Mouse (Mus musculus) kidney, postnatal 0 days (tissue): ENCODE measurements around the gene Tefm. TPM values are rescaled to one million over a fixed set of nuclear protein-coding genes. Genes with fewer than 3 reads are reported as not detected.

ENCODE experiments used
- ATAC-seq: fragments of 200-750 bp; cut with Nextera tagmentation; replicated peaks from 2 replicates; pipeline ENCODE4 v1.8.0; 2017; ENCODE audit warnings: low read depth, moderate number of reproducible peaks, moderate TSS enrichment, moderate library complexity; ENCODE audit not compliant: low FRiP score
- DNase-seq: peaks from one replicate; pipeline ENCODE4 v3.0.0-alpha.2; 2016; ENCODE audit warnings: low spot score
- H3K27ac ChIP-seq: fragments of 300-500 bp; sonication (generic); 2 replicates; pipeline ENCODE4 v1.5.1; 2014; ENCODE audit warnings: mild to moderate bottlenecking
- H3K27me3 ChIP-seq: fragments of 300-500 bp; sonication (generic); 2 replicates; pipeline ENCODE4 v1.6.1; 2014; ENCODE audit warnings: low read length, mixed read lengths; ENCODE audit not compliant: insufficient read depth
- H3K36me3 ChIP-seq: fragments of 300-500 bp; sonication (generic); 2 replicates; pipeline ENCODE4 v1.6.1; 2014; ENCODE audit warnings: low read length, mixed read lengths; ENCODE audit not compliant: insufficient read depth
- H3K4me1 ChIP-seq: fragments of 300-500 bp; sonication (generic); replicated peaks from 2 replicates; pipeline ENCODE4 v1.6.1; 2014; ENCODE audit warnings: antibody characterized with exemption, low read length, mixed read lengths; ENCODE audit not compliant: insufficient read depth
- H3K4me2 ChIP-seq: fragments of 300-500 bp; sonication (generic); 2 replicates; pipeline ENCODE4 v1.6.1; 2014; ENCODE audit warnings: mild to moderate bottlenecking, low read length, moderate library complexity, mixed read lengths
- H3K4me3 ChIP-seq: fragments of 300-500 bp; sonication (generic); replicated peaks from 2 replicates; pipeline ENCODE4 v1.5.1; 2014; ENCODE audit warnings: low read depth, low read length
- H3K9ac ChIP-seq: fragments of 300-500 bp; sonication (generic); 2 replicates; pipeline ENCODE4 v1.6.1; 2014; ENCODE audit warnings: low read depth, low read length
- H3K9me3 ChIP-seq: fragments of 300-500 bp; sonication (generic); replicated peaks from 2 replicates; pipeline ENCODE4 v1.6.1; 2016; ENCODE audit warnings: low read length, inconsistent platforms, mixed read lengths
- CTCF ChIP-seq: IDR thresholded peaks from 2 replicates; pipeline ENCODE4 v1.5.1; 2016; ENCODE audit warnings: antibody characterized with exemption, low read depth, mild to moderate bottlenecking, moderate library complexity
- WGBS: fragments of 180-500 bp; shearing (Covaris S2); extraction: QIAGEN DNeasy Blood & Tissue Kit; methylation state at CpG from one replicate; pipeline ENCODE4 v1.1.7; 2014; 5-methylcytosine and 5-hydroxymethylcytosine counted together
- polyA plus RNA-seq: library from polyadenylated mRNA; unstranded; fragments of >200 nt; fragmentation: Nextera tagmentation; extraction: Ambion mirVana; gene quantifications from 2 replicates; pipeline ENCODE4 v1.2.1, GENCODE M21; 2015

The Tefm gene
- polyA plus RNA-seq, 1 experiment from 2014 or later: 36.5 TPM

- Histone ChIP-seq H3K36me3 (peaks cover 13% of the 10 kb centered on the region; the same call in 1 of the 2 replicates), H3K4me2 (no peak overlapping the region), H3K9ac (no peak overlapping the region), H3K4me3 (no peak overlapping the region), H3K27ac (no peak overlapping the region), H3K27me3 (no peaks in the 10 kb centered on the region), H3K9me3 (no peaks in the 10 kb centered on the region), H3K4me1 (no peaks in the 10 kb centered on the region)
- ATAC-seq: no peak
- no peak for TF ChIP-seq CTCF
- 75% methylated on average over 1 of the region's 1 CpGs for WGBS
- DNase-seq: no peak
Measured at GRCm38 (mm10) chr11:80132050-80132449, 9.9 kb downstream of the Tefm start.

DNA sequence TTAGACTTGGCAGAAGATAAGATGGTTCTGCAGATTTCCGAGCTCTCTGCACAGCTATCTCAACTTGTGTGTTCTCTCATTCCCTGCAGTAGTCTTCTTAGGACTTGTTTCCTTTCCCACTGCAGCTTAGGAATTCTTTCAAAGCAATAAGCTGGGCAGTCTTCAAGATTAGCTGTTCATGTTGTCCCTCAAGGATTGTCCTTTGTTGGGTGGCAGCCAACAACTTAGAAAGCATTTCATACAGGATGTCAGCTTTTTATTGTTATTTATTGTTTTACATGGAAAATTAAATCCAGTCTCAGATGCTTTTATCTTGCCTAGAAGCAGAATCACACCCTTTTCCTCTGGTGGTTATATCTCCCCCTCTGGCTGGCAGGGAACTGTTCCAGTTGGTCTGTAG is 25.6 kb downstream of the Tefm start:
- H3K9me3 ChIP-seq: no peaks in the 10 kb centered on the region
- peaks cover 19% of the 10 kb centered on the region; the same call in 1 of the 2 replicates for H3K36me3 ChIP-seq
- ATAC-seq: no peak
- H3K4me2 ChIP-seq: no peak overlapping the region
- no peak overlapping the region for H3K4me3 ChIP-seq
- H3K27me3 ChIP-seq: no peaks in the 10 kb centered on the region
- no peak overlapping the region for H3K27ac ChIP-seq
- no peaks in the 10 kb centered on the region for H3K4me1 ChIP-seq
- no peak overlapping the region for H3K9ac ChIP-seq
- TF ChIP-seq CTCF: 0 out of 2 replicates have a peak, but pooled peaks have one; percentile 28
- WGBS: 61% methylated on average over 1 of the region's 1 CpGs
- peak; percentile 51 for DNase-seq

DNA sequence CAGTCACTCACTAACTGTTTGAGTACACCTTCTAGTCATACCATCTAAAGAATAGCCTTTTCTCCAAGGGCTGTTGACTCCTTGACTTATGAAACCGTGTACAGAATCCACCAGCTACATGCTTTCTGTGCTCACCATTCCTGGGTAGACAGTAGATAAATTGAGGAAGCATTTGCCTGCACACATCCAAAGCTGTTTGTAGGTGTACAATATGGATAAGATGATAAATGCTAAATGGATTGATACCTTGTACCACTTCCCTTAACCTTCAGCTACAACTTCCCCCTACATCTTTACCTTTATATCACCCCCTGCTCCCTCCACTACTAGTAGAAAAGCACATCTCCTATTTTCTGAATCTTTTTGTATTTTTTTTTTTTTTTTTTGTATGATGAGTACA is 37.6 kb downstream of the Tefm start:
- Histone ChIP-seq H3K27me3 (no peaks in the 10 kb centered on the region), H3K4me3 (no peak overlapping the region), H3K27ac (no peak overlapping the region), H3K9me3 (no peaks in the 10 kb centered on the region), H3K36me3 (0 out of 2 replicates have a peak, but pooled peaks cover 10% of the 10 kb centered on the region), H3K9ac (no peak overlapping the region), H3K4me1 (no peaks in the 10 kb centered on the region), H3K4me2 (no peak overlapping the region)
- no peak for ATAC-seq
- TF ChIP-seq CTCF: no peak
- no peak for DNase-seq
- 84% methylated on average over 1 of the region's 1 CpGs for WGBS

DNA sequence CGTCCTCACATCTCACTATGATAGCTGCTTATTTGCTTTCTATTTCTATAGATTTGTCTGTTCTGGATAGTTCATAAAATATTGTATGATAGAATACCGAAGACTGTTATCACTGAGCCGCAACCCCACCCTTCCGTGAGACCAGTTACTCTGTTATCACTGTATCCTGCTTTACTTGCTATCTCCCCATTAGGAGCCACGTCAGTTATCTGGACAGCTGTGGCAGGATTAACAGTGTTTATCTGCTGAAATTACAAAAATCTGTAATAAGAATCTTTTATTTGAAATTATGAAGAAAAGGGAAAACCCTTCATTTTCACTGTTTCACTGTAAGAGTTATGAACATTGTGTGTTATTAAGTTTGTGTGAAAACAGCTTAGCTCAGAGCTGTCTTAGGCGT is 40.7 kb downstream of the Tefm start:
- no peaks in the 10 kb centered on the region for H3K4me1 ChIP-seq
- H3K27ac ChIP-seq: no peak overlapping the region
- H3K4me2 ChIP-seq: no peak overlapping the region
- no peaks in the 10 kb centered on the region for H3K27me3 ChIP-seq
- no peak for DNase-seq
- no peaks in the 10 kb centered on the region for H3K9me3 ChIP-seq
- no peak for ATAC-seq
- no peak overlapping the region for H3K4me3 ChIP-seq
- 95% methylated on average over 6 of the region's 6 CpGs for WGBS
- 0 out of 2 replicates have a peak, but pooled peaks cover 10% of the 10 kb centered on the region for H3K36me3 ChIP-seq
- TF ChIP-seq CTCF: no peak
- no peak overlapping the region for H3K9ac ChIP-seq

- Histone ChIP-seq H3K36me3 (0 out of 2 replicates have a peak, but pooled peaks cover 11% of the 10 kb centered on the region), H3K9ac (no peak overlapping the region), H3K4me2 (no peak overlapping the region), H3K27ac (no peak overlapping the region), H3K27me3 (no peaks in the 10 kb centered on the region), H3K4me3 (no peak overlapping the region), H3K9me3 (no peaks in the 10 kb centered on the region), H3K4me1 (no peaks in the 10 kb centered on the region)
- DNase-seq: no peak
- WGBS: 94% methylated on average over 3 of the region's 3 CpGs
- ATAC-seq: no peak
- TF ChIP-seq CTCF: no peak
Measured at GRCm38 (mm10) chr11:80098444-80099056, 43.4 kb downstream of the Tefm start.

- 0 out of 2 replicates have a peak overlapping the region, but pooled peaks have one; percentile 93 for H3K9ac ChIP-seq
- H3K4me2 ChIP-seq: peak overlapping the region; percentile 75
- H3K4me3 ChIP-seq: peak overlapping the region; percentile 99; the same call in 1 of the 2 replicates
- H3K27me3 ChIP-seq: no peaks in the 10 kb centered on the region
- ATAC-seq (no peak), DNase-seq (no peak)
- 0 out of 2 replicates have a peak, but pooled peaks cover 6% of the 10 kb centered on the region for H3K36me3 ChIP-seq
- no peak for TF ChIP-seq CTCF
- H3K27ac ChIP-seq: no peak overlapping the region
- 46% methylated on average over 3 of the region's 3 CpGs for WGBS
- H3K9me3 ChIP-seq: no peaks in the 10 kb centered on the region
- no peaks in the 10 kb centered on the region for H3K4me1 ChIP-seq
Measured at GRCm38 (mm10) chr11:80090555-80091164, 51.3 kb downstream of the Tefm start.
